Mouse (Mus musculus) limb, embryonic 11.5 days (tissue): ENCODE data around the gene Extl1. TPM values are rescaled to one million over a fixed set of nuclear protein-coding genes. Genes with fewer than 3 reads are reported as not detected.
A peak's percentile ranks its signal among the peaks of the same experiment; 100 is the strongest.

Source experiments
- ATAC-seq: fragments of 200-750 bp; cut with Nextera tagmentation; 2 replicates; pipeline ENCODE4 v1.8.0; 2017; ENCODE audit warnings: low read depth; ENCODE audit not compliant: insufficient number of reproducible peaks, low FRiP score, low TSS enrichment
- DNase-seq: peaks from one replicate; pipeline ENCODE4 v3.0.0-alpha.2; 2015; ENCODE audit warnings: low spot score
- H3K27ac ChIP-seq: fragments of 300-500 bp; sonication (generic); replicated peaks from 2 replicates; pipeline ENCODE4 v1.5.1; 2014; ENCODE audit warnings: low read depth, mild to moderate bottlenecking, low read length
- H3K27me3 ChIP-seq: fragments of 300-500 bp; sonication (generic); 2 replicates; pipeline ENCODE4 v1.6.1; 2014; ENCODE audit warnings: mild to moderate bottlenecking, low read length, mixed read lengths; ENCODE audit not compliant: control insufficient read depth, insufficient read depth
- H3K36me3 ChIP-seq: fragments of 300-500 bp; sonication (generic); 2 replicates; pipeline ENCODE4 v1.6.1; 2014; ENCODE audit warnings: mild to moderate bottlenecking, low read length, moderate library complexity, mixed read lengths; ENCODE audit not compliant: control insufficient read depth, insufficient read depth
- H3K4me1 ChIP-seq: fragments of 300-500 bp; sonication (generic); 2 replicates; pipeline ENCODE4 v1.6.1; 2014; ENCODE audit warnings: low read length, mixed read lengths; ENCODE audit not compliant: control insufficient read depth, insufficient read depth
- H3K4me2 ChIP-seq: fragments of 300-500 bp; sonication (generic); 2 replicates; pipeline ENCODE4 v1.6.1; 2014; ENCODE audit warnings: low read depth, mild to moderate bottlenecking, moderate library complexity; ENCODE audit not compliant: severe bottlenecking
- H3K4me3 ChIP-seq: fragments of 300-500 bp; sonication (generic); 2 replicates; pipeline ENCODE4 v1.5.1; 2014; ENCODE audit warnings: low read depth, low read length
- H3K9ac ChIP-seq: fragments of 300-500 bp; sonication (generic); 2 replicates; pipeline ENCODE4 v1.6.1; 2014; ENCODE audit warnings: mild to moderate bottlenecking, low read length
- H3K9me3 ChIP-seq: fragments of 300-500 bp; sonication (generic); 2 replicates; pipeline ENCODE4 v1.6.1; 2016; ENCODE audit warnings: low read length; ENCODE audit not compliant: control insufficient read depth
- WGBS: fragments of 180-500 bp; shearing (Covaris S2); extraction: QIAGEN DNeasy Blood & Tissue Kit; methylation state at CpG from one replicate; pipeline ENCODE4 v1.1.7; 2014; 5-methylcytosine and 5-hydroxymethylcytosine counted together
- polyA plus RNA-seq: library from polyadenylated mRNA; unstranded; fragments of >200 nt; fragmentation: Nextera tagmentation; extraction: Ambion mirVana; gene quantifications from 2 replicates; pipeline ENCODE4 v1.2.1, GENCODE M21; 2014

The Extl1 gene
- polyA plus RNA-seq, 1 experiment from 2014 or later: 1.4 TPM

DNA sequence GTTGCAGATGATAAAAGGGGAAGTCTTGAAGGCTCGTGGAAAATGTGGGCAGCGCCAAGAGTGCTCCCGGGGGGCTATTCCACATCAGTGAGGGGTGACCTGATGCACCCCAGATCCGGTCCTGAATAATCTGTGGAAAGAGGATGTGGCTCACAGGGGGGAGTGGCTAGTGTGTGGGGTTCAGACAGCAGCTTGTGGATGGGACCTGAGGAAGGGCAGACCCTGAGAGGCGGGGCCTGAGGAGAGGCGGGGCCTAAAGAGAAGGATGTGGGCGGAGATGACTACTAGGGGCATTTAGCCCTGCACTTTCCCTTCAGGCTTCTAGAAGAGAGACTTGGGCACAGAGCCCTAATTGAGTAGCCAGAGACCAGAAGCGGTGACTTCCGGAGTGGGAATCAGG is 21.1 kb downstream of the Extl1 start:
- 17% methylated on average over 9 of the region's 9 CpGs for WGBS
- peak; percentile 47 for DNase-seq
- 0 out of 2 replicates have a peak, but pooled peaks cover under 1% of the 10 kb centered on the region for H3K27me3 ChIP-seq

DNA sequence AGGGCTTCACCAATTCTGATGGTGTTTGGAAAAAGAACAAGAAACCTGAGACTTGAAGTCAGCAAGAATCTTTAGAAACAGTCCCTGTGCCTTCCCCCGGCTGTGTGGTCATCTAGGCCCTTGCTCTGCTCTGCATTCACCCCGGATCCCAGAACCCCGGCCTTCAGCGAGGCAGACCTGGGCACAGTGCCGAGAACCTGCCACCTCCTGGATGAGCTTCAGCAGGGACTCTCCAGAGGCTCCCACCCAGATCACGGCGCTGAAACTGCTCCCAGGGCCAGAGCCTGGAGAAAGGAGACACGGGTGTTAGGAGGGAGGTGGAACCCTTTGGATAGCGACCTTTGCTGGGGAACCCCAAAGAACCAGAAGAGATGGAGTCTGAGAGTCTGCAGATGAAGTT is 21.5 kb downstream of the Extl1 start:
- Histone ChIP-seq H3K27ac (no peak overlapping the region), H3K9ac (no peak overlapping the region), H3K4me2 (no peak overlapping the region), H3K4me3 (no peak overlapping the region), H3K4me1 (peaks cover 5% of the 10 kb centered on the region; the same call in 1 of the 2 replicates), H3K27me3 (no peaks in the 10 kb centered on the region), H3K36me3 (no peaks in the 10 kb centered on the region), H3K9me3 (no peaks in the 10 kb centered on the region)
- DNase-seq: no peak
- 68% methylated on average over 9 of the region's 9 CpGs for WGBS
- ATAC-seq: no peak

More for the DNA sequence above, 21.1 kb downstream of the Extl1 start:
- H3K4me2 ChIP-seq: no peak overlapping the region
- no peak overlapping the region for H3K27ac ChIP-seq
- H3K9me3 ChIP-seq: no peaks in the 10 kb centered on the region
- no peak overlapping the region for H3K4me3 ChIP-seq
- no peaks in the 10 kb centered on the region for H3K36me3 ChIP-seq
- no peak for ATAC-seq
- H3K4me1 ChIP-seq: peaks cover 3% of the 10 kb centered on the region; the same call in 1 of the 2 replicates
- no peak overlapping the region for H3K9ac ChIP-seq

DNA sequence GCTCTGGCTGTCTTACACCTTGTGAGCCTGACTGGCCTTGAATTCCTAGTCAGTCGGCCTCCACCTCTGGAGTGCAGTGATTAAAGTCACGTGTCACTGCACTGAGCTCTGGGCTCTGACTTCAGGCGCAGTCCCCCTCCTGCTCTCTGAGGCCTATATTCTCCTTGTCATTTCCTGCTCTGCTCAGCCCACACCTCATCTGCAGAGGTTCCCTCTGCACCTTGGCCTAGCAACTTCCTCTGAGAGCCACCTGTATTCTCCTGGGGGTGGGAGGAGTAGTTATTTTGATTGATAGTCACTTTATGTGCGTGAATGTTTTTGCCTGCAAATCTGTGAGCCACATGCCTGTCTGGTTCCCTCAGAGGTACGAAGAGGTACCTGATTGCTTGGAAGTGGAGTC is 22.4 kb downstream of the Extl1 start:
- H3K27me3 ChIP-seq: no peaks in the 10 kb centered on the region
- H3K4me3 ChIP-seq: no peak overlapping the region
- H3K27ac ChIP-seq: 0 out of 2 replicates have a peak overlapping the region, but pooled peaks have one; percentile 21
- ATAC-seq (peak; percentile 36; the same call in 1 of the 2 replicates), DNase-seq (peak; percentile 57)
- no peak overlapping the region for H3K4me2 ChIP-seq
- H3K4me1 ChIP-seq: peaks cover 9% of the 10 kb centered on the region; the same call in 1 of the 2 replicates
- no peaks in the 10 kb centered on the region for H3K9me3 ChIP-seq
- 16% methylated on average over 5 of the region's 5 CpGs for WGBS
- no peaks in the 10 kb centered on the region for H3K36me3 ChIP-seq
- H3K9ac ChIP-seq: no peak overlapping the region

DNA sequence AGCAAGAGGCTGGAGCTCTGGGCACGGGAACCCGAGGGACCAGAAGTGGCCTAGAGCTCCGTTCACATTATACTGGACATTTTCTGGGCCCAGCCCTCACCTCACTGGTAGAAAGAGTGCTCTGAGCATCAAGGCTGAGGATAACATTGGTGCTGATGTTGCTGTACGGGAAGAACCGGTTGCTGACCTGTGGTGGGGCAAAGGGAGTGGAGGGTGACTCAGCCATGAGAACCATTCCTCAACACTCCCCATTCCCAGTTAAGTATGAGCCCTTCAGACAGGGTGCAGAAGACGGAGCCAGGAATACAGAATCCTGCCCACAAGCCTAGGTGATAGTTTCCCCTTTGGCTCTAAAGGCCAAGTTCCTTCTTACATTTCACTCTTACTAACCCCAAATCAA is 24.0 kb downstream of the Extl1 start:
- ATAC-seq (no peak), DNase-seq (no peak)
- H3K4me1 ChIP-seq: peaks cover 16% of the 10 kb centered on the region; the same call in 1 of the 2 replicates
- H3K4me2 ChIP-seq: no peak overlapping the region
- no peak overlapping the region for H3K9ac ChIP-seq
- no peak overlapping the region for H3K4me3 ChIP-seq
- WGBS: 87% methylated on average over 6 of the region's 6 CpGs
- H3K9me3 ChIP-seq: no peaks in the 10 kb centered on the region
- H3K27me3 ChIP-seq: no peaks in the 10 kb centered on the region
- H3K27ac ChIP-seq: no peak overlapping the region
- no peaks in the 10 kb centered on the region for H3K36me3 ChIP-seq

DNA sequence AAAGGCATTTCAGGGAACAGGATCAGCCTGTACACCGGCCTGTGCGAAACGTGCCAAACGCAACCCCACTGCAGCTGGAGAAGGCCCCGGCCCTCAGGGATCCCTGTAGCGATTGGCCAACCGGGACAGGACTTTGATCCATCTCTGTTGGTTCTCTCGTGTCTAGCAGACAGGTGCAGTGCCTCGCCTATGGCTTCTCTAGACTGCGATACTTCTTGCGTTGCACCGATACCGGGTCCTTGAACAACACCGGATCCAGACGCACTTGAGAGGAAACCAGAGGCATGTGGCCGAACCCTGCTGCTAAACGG is 26.2 kb downstream of the Extl1 start:
- H3K9me3 ChIP-seq: no peaks in the 10 kb centered on the region
- no peak overlapping the region for H3K4me3 ChIP-seq
- ATAC-seq: no peak
- H3K4me2 ChIP-seq: no peak overlapping the region
- DNase-seq: no peak
- H3K27me3 ChIP-seq: no peaks in the 10 kb centered on the region
- H3K27ac ChIP-seq: no peak overlapping the region
- WGBS: 42% methylated on average over 17 of the region's 17 CpGs
- H3K4me1 ChIP-seq: peaks cover 16% of the 10 kb centered on the region; the same call in 1 of the 2 replicates
- no peaks in the 10 kb centered on the region for H3K36me3 ChIP-seq
- no peak overlapping the region for H3K9ac ChIP-seq

DNA sequence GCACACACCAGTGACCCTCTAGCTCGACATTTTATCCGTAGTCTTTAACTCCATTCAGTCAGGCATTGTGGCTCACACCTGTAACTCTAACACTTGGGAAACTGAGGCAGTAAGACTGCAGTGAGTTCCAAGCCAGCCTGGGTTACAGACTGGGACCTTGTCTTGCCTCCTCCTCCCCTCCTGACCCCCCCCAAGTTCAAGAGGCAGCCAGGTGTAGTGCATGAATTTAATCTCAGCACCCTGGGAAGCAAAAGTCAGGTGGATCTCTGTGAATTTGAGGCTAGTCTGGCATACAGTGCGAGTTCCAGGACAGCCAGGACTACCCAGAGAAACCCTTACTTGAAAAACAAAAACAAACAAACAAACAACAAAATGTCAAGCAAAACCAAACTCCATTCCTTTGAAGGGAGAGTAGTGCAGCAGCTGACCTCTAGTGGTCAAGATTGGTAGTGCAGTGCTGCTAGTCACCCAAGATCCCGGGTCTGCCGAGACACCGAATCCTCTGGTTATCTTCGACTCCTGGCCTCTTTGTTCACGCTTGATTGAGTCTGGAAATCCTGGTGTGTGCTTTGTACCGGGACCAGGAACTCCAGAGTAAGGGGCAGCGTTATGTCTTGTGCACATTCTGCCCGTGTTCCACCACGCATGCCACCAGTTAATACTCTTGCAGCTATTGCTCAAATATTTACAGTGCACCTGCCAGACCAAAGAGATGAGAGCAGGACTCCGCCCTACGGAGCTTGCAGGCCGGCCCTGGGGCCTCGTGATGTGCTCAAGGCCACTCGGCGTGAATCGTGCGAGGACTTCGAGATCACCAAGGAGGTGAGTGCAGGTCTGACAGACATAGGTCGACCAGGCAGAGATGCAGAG is 26.8 kb downstream of the Extl1 start:
- ATAC-seq: no peak
- Histone ChIP-seq H3K9ac (no peak overlapping the region), H3K9me3 (no peaks in the 10 kb centered on the region), H3K36me3 (no peaks in the 10 kb centered on the region), H3K27me3 (no peaks in the 10 kb centered on the region), H3K4me3 (no peak overlapping the region), H3K27ac (no peak overlapping the region), H3K4me2 (no peak overlapping the region; the same call in 1 of the 2 replicates), H3K4me1 (peaks cover 16% of the 10 kb centered on the region)
- 24% methylated on average over 22 of the region's 22 CpGs for WGBS
- DNase-seq: peak; percentile 84

DNA sequence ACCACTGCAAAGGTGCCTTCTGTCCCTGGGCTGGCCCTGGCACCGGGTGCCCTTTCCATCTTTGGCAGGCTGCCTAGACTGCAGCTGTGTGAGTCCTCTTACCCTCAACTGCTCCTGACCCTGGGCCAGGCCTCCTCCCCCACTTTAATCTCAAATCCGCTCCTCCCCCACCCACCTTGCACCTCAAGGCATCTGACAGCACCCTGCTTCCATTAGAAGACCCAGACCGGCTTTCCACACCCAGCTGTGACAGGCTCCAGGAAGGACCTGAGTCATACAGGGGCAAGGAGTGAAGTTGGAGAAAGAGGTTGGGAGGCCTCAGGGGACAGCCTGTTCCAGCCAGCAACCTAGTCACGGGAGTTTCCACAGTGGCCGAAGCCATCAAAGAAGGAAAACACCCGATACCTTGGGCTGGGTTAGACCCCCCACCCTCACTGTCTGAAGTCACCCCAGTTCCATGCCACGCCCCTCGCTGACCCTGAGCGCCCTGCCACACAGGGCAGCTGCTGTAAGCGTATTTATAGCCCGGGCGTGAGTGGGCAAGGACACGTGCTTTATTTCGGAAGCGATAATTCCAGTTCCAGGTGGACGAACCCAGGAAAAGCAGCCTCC is 27.7 kb downstream of the Extl1 start:
- H3K9ac ChIP-seq: no peak overlapping the region
- ATAC-seq (no peak), DNase-seq (no peak)
- peaks cover 18% of the 10 kb centered on the region for H3K4me1 ChIP-seq
- H3K4me3 ChIP-seq: no peak overlapping the region
- H3K9me3 ChIP-seq: no peaks in the 10 kb centered on the region
- 46% methylated on average over 16 of the region's 16 CpGs for WGBS
- no peaks in the 10 kb centered on the region for H3K36me3 ChIP-seq
- H3K27ac ChIP-seq: no peak overlapping the region
- no peaks in the 10 kb centered on the region for H3K27me3 ChIP-seq
- no peak overlapping the region for H3K4me2 ChIP-seq

DNA sequence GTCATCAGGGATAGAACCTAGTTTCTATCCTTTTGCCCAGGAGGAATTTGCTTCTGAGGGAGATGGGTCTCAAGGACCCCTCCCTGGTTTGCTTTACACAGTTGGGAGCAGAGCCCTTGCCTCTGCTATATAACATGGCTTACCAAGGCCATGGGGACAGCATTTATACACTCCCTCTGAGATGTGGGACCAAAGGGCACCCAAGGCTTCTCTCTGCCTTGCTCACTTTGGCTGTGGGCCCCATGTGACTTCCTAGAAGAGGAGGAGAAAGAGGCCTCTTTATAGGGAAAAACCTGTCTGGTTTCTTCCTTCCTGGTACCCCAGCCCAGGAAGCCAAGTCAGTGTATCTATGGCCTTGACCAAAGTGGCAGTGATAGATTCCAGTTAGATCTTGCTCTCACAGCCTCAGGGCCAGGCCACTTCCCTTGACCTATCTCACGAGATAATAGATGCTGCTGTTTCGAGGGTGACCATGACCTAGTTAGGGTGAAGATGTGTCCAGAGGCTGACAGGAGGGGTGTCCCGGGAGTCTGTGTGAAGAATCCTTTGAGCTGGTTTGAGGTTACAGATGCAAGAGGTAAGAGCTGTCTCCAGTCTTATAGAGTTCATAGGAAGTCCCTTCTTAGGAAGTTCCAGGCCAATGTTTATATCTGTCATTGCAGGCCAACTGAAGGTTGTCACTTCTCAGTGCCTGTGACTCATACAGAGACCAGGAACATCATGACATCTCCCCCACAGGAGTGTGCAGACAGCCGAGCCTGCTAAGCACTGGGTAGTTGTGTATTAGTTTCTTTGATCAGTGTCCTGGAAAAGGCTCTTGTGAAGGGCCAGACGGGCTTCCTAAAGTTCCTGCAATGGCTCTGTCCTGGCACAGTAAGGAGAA is 29.9 kb downstream of the Extl1 start:
- Histone ChIP-seq H3K27ac (no peak overlapping the region), H3K9me3 (no peaks in the 10 kb centered on the region), H3K4me3 (no peak overlapping the region), H3K9ac (no peak overlapping the region), H3K4me2 (no peak overlapping the region), H3K36me3 (no peaks in the 10 kb centered on the region), H3K4me1 (peaks cover 18% of the 10 kb centered on the region), H3K27me3 (no peaks in the 10 kb centered on the region)
- ATAC-seq (no peak), DNase-seq (no peak)
- WGBS: 70% methylated on average over 5 of the region's 5 CpGs
